Mouse (Mus musculus): ENCODE data around the gene Pde4c. TPM values are rescaled to one million over a fixed set of nuclear protein-coding genes. Genes with fewer than 3 reads are reported as not detected.

Gene Pde4c
- 9.4 and 9.9 TPM in 2 replicates for polyA plus RNA-seq (2012; rRNA removed)

- no peak for DNase-seq (ENCODE audit: low read depth)
Measured at GRCm38 (mm10) chr8:70723486-70724210, at the start of gene Pde4c. Gene Pde4c (plus strand): TSS chr8:70723720.

DNA sequence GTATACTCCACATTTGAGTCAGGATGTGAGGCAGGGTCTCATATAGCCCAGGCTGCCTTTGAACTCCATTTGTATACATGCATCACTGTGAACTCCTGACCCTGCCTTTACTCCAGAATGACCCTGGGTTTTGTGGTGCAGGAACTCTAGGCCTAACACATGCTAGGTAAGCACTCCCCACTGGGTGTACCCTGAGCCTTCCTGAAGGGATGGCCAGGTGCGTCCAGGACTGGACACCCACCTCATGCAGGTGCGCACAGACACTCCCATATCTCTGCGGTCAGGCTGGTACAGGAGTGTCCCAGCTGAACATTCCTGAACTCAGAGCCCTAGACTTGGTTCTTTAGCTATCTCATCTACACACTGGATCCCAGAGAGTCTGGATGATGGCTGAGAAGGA is 49.4 kb upstream of the Pde4c start:
- no peak for DNase-seq (ENCODE audit: low read depth)

GRCm38 (mm10) chr8:70674716-70675115 is 48.8 kb upstream of the Pde4c start:
- DNase-seq (ENCODE audit: low read depth): no peak

DNA sequence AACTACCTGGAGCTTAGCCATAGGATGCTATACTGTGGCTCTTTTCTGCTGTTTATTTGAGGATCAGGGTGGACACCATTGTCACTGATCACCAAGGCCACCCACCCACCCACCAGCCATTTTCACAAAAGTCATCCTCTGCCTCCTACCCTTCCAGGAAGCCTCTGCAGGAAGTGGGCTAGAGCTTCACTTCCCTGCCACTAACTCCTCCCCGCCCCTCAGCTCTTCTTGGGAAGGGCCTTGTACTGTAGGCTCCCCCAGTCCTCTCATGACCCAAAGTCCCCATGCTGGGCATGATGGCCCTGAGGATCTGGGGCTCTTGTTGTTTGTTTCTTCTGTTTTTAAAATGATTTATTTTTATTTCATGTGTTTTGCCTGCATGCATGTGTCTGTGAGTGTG is 48.2 kb upstream of the Pde4c start:
- no peak for DNase-seq (ENCODE audit: low read depth)

DNA sequence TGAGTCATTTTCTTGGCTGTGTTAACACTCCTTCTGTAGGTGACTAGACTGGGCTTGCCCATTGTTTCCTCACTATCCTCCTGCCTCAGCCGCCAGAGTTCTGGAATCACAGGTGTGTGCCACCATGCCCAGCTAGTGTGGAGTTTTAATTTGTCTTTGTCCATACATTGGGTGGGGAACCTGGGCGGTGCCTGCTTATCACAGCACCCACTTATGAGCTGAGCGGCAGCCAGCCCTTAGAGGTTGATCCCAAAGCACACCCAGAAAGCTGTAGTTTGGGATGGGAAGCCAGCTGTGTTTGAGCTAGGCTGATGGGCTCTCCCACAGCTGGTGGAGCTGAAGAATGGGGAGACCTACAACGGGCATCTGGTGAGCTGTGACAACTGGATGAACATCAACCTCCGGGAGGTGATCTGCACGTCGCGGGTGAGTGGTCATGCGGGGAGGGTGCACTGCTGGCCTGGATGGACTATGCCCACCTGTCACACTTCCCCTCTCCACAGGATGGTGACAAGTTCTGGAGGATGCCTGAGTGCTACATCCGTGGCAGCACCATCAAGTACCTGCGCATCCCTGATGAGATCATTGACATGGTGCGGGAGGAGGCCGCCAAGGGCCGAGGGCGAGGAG is 46.0 kb upstream of the Pde4c start:
- DNase-seq (ENCODE audit: low read depth): no peak

- DNase-seq (ENCODE audit: low read depth): no peak
Measured at GRCm38 (mm10) chr8:70678679-70679078, 44.8 kb upstream of the Pde4c start.

DNA sequence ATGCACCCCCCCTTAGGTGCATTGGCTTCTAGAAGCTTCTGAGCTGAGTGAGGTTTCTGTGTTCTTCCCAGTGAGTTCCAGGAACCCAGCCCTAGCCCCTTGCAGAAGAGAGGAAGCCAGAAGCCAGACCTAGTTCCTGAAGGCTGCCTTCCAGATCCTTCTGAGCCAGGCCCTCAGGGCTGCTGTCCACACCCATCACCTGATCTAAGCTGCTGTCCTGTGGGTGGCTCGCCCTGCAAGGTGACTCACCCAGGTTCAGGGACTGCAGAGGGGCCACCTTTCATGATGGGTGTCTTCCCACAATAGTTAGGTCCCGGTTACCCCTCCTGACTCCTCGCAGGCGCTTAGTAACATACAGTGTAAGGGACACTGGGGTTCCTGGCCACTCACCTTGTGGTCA is 44.1 kb upstream of the Pde4c start:
- DNase-seq (ENCODE audit: low read depth): no peak

DNA sequence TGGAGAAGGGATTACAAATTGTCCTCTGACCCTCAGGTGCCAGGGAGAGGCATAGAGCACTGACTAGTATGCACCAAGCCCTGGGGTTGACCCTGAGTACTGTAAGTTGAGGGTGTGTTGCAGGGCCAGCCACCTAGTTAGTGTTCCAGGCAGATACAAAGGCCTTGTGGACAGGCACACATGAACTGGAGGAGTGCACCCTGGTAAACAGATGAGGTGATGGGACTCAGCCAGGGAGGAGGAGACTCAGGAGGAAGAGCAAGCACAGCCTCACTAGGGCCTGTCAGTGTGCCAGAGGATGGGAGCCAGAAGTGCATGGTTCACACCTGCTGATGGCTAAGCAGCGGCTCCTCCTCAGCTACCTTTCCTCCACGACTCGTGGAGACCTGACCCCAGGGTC is 43.5 kb upstream of the Pde4c start:
- DNase-seq (ENCODE audit: low read depth): no peak

DNA sequence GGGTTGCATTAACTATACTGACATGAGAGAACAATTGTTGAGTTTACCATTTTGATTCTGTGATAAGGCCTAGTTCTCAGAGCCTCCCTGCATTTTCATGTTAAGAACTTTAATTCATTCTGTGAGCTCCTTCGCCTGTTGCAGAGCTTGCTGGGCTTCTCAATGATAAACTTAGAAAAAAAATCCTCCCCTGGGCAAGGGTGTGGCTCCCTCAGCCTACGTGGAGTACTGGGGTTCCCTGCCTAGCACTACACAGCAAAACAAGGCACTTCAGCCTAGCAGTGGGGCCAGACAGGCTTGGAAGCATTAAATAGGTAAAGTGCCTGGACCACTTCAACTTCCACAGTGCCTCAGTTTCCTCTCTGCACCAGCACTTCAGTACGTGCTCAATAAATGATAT is 42.1 kb upstream of the Pde4c start:
- DNase-seq (ENCODE audit: low read depth): no peak

- no peak for DNase-seq (ENCODE audit: low read depth)
Measured at GRCm38 (mm10) chr8:70682193-70682592, 41.3 kb upstream of the Pde4c start.

GRCm38 (mm10) chr8:70682692-70683091 is 40.8 kb upstream of the Pde4c start:
- no peak for DNase-seq (ENCODE audit: low read depth)

DNA sequence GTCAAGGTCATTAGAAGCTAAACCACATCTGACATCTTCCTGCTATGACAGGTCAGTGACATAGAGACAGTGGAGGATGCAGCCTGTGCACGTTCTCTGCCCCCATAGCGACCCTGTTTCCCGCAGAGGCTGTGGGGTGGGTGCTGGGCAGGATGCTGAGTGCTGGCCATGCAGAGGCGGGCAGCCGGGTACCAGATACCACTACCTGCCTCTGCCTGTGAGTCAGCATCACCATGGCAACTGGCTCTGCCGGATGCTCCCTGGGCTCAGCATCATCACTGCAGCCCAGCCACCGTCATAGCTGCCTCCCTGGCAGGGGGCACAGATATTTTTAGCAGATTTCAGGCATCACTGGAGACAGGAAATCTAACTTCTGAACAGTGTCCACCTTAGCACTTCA is 39.2 kb upstream of the Pde4c start:
- no peak for DNase-seq (ENCODE audit: low read depth)

- DNase-seq (ENCODE audit: low read depth): no peak
Measured at GRCm38 (mm10) chr8:70687576-70687975, 35.9 kb upstream of the Pde4c start.

GRCm38 (mm10) chr8:70688136-70688535 is 35.4 kb upstream of the Pde4c start:
- no peak for DNase-seq (ENCODE audit: low read depth)

- no peak for DNase-seq (ENCODE audit: low read depth)
Measured at GRCm38 (mm10) chr8:70689892-70690390, 33.6 kb upstream of the Pde4c start.

DNA sequence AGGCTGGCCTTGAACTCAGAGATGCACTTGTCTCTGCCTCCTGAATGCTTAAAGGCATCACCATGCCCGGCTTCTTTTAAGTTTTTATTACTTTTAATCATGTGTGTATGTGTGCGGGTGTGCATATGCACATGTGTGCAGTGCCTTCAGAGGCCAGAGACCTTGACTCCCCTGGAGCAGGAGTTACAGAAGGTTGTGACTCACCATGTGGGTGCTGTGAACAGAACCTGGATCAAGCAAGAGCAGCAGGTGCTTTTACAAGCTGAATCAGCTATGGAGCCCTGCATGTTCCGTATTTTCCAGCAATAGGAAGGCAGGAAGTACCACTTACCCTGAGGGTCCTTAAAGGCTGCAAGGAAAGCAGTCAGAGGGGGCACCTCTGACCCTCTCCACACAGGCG is 32.3 kb upstream of the Pde4c start:
- no peak for DNase-seq (ENCODE audit: low read depth)

DNA sequence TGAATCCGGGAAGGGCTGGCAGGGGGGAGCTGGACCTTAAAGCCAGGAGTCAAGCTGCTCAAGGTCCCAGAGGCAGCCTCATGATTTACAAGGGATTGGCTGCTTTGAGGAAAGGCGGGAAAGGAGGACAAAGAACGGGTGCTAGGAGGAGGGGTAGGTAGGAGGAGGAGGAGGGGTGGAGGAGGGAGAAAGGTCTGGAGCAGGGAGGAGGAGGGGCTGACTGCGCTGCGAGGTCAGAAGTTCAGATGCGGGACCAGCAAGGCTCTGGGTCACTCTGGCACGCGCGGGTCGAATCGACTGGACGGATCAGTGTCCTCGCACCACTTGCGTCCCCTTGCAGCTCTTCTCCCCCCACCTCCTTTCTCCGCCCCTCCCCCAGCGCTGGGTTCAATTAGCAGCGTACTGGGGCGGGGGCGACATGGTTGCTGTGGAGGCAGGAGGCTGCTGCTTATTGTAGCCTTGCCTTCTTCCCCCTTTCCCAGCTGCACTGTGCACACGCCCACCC is 31.7 kb upstream of the Pde4c start:
- no peak for DNase-seq (ENCODE audit: low read depth)

DNA sequence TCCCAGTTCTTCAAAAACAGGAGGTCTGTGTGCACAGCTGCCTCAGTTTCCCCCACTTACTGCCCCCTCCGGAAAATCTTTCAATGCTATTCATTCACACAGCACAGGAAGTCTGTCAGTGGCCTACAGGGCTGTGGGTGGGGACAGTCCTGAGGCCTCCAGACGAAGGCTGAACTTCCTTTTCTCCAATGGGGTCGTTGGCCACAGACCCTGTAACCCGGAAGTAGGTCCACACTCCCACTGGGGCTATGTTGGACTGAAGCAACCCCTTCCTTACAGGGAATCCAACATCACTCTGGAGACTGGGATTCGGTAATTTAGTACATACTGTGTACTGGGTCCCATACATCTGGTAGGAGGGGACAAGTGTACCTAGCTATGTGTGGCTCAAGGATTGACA is 29.9 kb upstream of the Pde4c start:
- DNase-seq (ENCODE audit: low read depth): no peak

GRCm38 (mm10) chr8:70695318-70696018 is 28.1 kb upstream of the Pde4c start:
- DNase-seq (ENCODE audit: low read depth): no peak

- DNase-seq (ENCODE audit: low read depth): no peak
Measured at GRCm38 (mm10) chr8:70696019-70696885, 27.3 kb upstream of the Pde4c start.

GRCm38 (mm10) chr8:70696946-70697345 is 26.6 kb upstream of the Pde4c start:
- DNase-seq (ENCODE audit: low read depth): no peak

All from gonadal fat pad, adult 2 months (tissue).